Mouse (Mus musculus) gastrocnemius, postnatal 10 days (tissue): ENCODE results near the gene Nr5a1. TPM values are rescaled to one million over a fixed set of nuclear protein-coding genes. Genes with fewer than 3 reads are reported as not detected.

Source experiments
- DNase-seq: peaks from one replicate; pipeline ENCODE4 v3.0.0; 2021; ENCODE audit warnings: mixed read lengths
- total RNA-seq, 2 experiments: library from RNA; stranded (reverse); gene quantifications; 2 replicates each; pipeline ENCODE4 v1.2.3; 2021

The Nr5a1 gene
- total RNA-seq, 2 experiments from 2014 or later, result not detected

DNA sequence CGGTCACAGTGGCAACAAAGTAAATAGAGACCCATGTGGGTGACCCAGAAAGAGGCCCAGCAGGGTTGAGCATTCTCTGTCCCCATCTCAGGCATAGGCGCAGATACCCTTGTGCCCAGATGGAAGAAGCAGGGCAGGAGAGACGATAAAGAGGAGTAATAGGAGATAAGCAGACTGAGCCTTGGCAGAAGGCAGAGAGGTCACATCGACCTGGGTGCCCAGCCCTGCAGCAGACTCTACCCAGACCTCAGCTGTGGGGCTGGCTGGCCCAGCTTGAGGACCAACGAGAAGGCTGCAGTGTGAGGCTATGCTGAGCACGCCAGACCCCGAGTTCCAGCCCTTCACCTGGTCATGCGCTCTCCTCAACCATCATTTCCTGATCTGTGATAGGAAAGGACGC is 10.0 kb downstream of the Nr5a1 start:
- DNase-seq, result no peak

DNA sequence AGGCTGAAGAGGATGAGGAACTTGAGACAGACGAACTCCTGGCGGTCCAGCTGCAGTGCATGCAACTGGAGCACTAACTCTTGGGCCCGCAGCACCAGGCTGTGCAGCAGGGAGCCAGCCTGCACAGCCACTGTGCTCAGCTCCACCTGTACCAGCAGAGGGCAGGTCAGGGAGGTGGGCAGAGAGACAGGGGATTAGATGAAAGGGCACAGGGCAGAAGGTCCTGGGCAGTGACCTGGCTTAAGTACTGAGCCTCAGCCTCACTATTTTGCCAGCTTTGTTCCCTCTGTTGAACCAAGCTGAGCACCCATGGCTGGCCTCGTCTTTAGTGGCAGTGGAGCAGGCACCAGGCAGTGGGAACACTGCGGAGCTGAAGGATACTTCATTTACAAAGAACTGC is 14.2 kb downstream of the Nr5a1 start:
- DNase-seq, result no peak

DNA sequence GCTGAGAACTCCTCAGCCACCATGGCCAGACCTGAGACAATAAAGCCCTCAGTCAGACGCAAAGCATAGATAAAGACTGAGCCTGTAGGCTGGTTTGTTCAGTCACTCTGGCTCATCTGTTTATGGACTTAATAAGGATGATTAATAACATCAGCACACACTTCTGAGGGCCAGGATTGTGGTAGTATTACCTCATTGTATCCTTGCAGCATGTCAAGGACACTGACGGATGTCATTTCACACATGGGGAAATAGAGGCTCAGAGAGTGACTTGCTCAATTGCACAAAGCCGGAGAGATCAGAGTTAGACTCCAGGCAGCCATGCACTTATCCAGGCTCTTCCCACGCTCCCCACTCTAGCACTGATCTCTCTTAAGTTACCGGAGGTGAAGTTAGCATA is 15.7 kb downstream of the Nr5a1 start:
- DNase-seq, result no peak

- DNase-seq, result no peak
Observed at GRCm38 (mm10) chr2:38697128-38698120, 16.9 kb downstream of the Nr5a1 start.

DNA sequence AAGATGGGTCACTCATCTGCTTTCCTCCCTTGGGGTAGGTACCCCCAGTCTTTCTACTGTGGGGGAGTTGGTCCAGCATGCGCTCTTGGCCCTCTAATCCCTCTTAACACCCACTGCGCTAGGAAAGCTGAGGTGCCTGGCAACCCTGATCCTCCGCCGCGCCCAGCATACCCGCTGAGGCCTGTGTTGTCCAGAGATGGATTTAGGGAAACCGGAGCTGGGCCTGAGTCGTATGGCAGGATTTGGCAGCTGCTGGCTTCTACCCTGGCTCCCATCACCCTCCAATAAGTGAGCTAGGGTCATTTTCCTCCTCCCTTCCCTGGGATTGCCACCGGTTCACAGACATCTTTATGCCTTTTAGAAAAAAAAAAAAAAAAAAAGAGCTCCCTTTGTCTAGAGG is 18.6 kb downstream of the Nr5a1 start:
- DNase-seq, result no peak

- DNase-seq, result no peak
Observed at GRCm38 (mm10) chr2:38691542-38691941, 22.8 kb downstream of the Nr5a1 start.

- DNase-seq, result no peak
Observed at GRCm38 (mm10) chr2:38689881-38690280, 24.5 kb downstream of the Nr5a1 start.

DNA sequence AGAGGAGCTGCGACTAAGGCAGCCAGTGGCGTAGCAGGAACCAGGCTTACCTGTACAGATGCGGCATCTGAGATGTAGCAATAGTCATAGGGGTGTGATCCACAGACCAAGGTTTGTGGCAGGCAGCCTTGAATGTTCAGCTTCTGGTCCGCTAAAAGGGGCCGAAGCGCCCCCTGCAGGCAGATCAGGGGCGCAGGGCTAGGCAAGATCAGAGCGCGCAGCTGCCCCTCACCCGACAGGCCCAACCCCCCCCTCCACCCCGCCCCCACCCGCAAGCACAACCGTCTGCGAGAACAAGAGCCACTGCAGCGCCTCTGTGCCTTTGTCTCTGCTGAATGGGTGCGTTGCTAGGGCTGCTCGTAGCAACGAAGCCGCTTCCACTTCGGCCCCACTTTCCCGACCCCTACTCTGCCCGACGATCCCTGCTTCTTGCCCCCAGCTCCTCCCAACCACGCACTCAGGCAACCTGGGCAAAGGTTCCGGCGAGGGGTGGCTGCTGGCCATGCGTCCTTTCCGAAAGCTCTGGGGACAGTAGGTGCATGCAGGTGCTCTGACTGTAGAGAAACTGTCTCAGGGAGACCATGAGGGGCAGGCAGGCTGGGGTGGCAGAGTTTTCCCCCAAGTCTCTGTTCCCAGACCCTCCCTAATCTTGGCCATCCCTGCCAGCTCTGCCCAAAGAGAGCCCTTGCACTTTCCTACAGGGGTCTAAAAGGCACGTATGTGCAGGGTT is 25.4 kb downstream of the Nr5a1 start:
- DNase-seq, result no peak

DNA sequence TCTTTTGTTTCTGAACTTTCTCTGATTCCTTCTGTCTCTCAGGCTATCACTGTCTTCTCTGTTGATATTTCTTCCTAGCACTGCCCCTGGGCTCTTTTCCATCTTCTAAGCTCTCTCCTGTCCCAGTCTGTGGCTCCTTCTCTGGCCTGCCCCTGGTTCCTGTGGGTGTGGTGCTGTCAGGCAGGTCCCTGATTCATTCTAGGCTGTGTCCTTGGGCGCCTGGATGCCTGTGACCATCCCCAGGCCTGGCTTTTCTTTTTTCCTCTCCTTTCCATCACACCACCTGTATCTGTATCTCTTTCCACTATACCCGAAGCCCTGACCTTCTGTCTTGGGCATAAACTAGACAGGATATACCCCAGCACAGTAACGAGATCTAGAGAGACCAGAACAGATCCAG is 28.6 kb downstream of the Nr5a1 start:
- no peak for DNase-seq

- DNase-seq, result no peak
Observed at GRCm38 (mm10) chr2:38683083-38683482, 31.3 kb downstream of the Nr5a1 start.

GRCm38 (mm10) chr2:38682209-38682608 is 32.1 kb downstream of the Nr5a1 start:
- DNase-seq, result no peak

DNA sequence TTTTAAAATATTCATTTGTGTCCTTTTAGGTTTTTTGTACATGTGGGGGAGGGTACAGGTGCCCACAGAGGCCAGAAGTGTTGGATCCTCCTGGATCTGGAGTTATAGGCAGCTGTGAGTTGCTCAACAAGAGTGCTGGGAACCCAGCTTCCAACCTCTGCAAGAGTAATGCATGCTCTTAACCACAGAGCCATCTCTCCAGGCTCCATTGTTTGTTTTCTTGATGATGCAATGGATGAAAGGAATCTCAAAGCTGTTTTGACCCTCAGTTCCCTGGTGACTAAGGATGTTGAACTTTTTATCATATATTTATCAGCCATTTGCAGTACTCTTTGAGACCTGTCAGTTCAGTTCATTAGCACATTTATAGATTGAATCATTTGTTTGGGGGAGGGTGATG is 35.4 kb downstream of the Nr5a1 start:
- no peak for DNase-seq

DNA sequence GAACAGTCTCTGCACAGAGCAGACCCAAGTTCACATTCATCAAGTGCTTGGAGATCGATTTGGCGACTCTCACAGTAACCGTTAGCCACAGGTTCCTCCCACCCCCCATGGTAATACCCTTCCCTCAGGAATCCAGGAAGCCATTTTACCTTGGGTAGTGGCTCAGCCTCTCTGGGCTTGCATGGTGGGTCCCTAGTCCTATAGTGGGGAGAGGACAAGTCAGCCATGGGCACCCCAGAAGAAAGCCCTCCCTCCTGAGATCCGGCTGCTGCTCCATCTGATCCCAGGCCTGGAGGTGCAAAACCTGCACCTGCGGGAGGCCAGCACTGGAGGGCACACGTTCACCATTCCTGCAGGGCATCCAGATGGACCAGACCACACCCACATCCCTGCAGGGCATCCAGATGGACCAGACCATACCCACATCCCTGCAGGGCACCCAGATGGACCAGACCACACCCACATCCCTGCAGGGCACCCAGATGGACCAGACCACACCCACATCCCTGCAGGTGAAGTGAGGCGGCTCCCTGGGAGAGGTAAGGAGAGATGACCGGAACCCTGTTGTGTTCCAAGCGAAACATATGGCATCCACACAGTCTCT is 38.9 kb downstream of the Nr5a1 start:
- DNase-seq, result no peak

DNA sequence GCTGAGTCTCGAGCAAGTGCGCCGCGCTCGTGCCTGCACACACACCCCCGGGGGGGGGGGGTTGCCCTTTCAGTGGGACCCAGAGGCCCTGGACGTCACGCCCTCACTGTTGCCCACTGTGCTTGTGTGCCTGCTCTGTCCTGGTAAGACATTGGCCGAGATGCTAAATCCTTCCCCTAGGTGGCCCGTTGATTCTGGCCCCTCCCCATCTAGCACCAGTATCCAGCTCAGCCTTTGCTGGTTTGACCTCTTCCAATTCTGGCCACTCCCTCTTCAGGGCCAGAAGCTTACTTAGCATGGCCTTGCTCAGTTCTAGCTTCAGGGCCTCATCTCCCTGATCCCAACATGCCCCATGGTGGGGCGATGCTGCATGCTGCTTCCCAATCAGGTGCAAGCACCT is 41.8 kb downstream of the Nr5a1 start:
- no peak for DNase-seq

DNA sequence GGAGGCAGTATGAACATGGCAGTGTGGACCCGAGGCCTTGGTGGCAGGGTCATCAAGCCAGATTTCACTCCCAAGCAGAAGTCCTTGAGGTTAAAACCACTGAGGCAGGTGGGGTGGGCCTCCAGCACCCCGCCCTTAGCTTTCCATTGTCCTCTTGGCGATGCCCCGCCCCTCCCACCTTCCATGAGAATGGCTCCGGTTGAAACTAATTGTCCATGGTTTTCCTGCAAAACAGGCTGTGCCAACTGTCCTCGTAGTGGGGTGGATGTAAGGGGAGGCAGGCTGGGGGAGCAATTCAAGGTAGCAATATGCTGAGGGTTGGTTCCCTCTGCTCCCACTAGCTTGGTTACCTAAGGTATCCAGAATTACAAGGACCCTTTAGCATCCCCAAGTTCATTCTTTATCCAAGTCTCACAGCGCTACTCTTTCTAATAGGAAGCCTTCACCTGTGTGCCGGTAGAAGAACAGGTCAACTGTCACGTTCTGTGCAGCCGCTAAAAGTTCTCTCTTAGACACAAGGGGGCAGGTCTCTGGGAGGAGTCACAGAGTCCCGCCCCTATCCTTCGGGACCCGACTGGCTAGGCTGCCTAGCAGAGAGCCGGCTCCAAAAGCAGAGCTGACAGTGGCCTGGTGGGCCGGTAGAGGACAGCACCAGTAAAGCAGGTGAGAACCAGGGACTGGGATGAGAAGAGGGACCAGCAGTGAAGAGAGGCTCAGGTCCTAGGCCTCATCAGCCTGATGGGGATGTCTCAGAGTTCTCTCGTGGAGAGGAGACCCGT is 45.4 kb downstream of the Nr5a1 start:
- no peak for DNase-seq

- DNase-seq, result no peak
Observed at GRCm38 (mm10) chr2:38661398-38661797, 52.9 kb downstream of the Nr5a1 start.

GRCm38 (mm10) chr2:38658338-38658836 is 56.0 kb downstream of the Nr5a1 start:
- DNase-seq, result peak; percentile 87

- no peak for DNase-seq
Observed at GRCm38 (mm10) chr2:38653694-38654093, 60.6 kb downstream of the Nr5a1 start.

- DNase-seq, result no peak
Observed at GRCm38 (mm10) chr2:38653293-38653619, 61.1 kb downstream of the Nr5a1 start.

GRCm38 (mm10) chr2:38652565-38653292 is 61.6 kb downstream of the Nr5a1 start:
- peak; percentile 19 for DNase-seq

GRCm38 (mm10) chr2:38652098-38652497 is 62.2 kb downstream of the Nr5a1 start:
- DNase-seq, result no peak
